Mouse (Mus musculus) CH12.LX (cell line): ENCODE measurements around the gene Gnb1l. TPM values are rescaled to one million over a fixed set of nuclear protein-coding genes. Genes with fewer than 3 reads are reported as not detected.

Experiments
- DNase-seq: peaks from one replicate; pipeline ENCODE4 v3.0.0-alpha.2; 2013; ENCODE audit errors: extremely low read depth
- H3K27ac ChIP-seq: 2 replicates; pipeline ENCODE4 v1.5.1; 2012; ENCODE audit warnings: low read depth, mild to moderate bottlenecking, control low read depth, moderate library complexity; ENCODE audit not compliant: insufficient read depth
- H3K27me3 ChIP-seq: replicated peaks from 2 replicates; pipeline ENCODE3; 2012; ENCODE audit warnings: inconsistent platforms
- H3K36me3 ChIP-seq, 2 experiments: replicated peaks in 1 of 2; 2 replicates each; pipeline versions ENCODE3 to v1.6.1; 2012; ENCODE audit warnings: inconsistent platforms in 1 of 2, low read length in 1 of 2, mild to moderate bottlenecking in 1 of 2, mixed read lengths in 1 of 2, moderate library complexity in 1 of 2; ENCODE audit not compliant: control insufficient read depth in 1 of 2, insufficient read depth in 1 of 2
- H3K4me1 ChIP-seq, 2 experiments: 2 replicates each; pipeline ENCODE4 v1.6.1; 2012; ENCODE audit warnings: inconsistent platforms in 1 of 2, moderate library complexity in 1 of 2; ENCODE audit not compliant: insufficient read depth in 2 of 2, control insufficient read depth in 1 of 2
- H3K4me2 ChIP-seq: 2 replicates; pipeline ENCODE4 v1.6.1; 2012; ENCODE audit warnings: low read depth, mild to moderate bottlenecking, control low read depth; ENCODE audit not compliant: poor library complexity, insufficient read depth, severe bottlenecking
- H3K4me3 ChIP-seq, 3 experiments: fragments of 150-350 bp in 1 of 3; sonication (generic) in 1 of 3; replicated peaks in 1 of 3; 2 replicates each; pipeline versions ENCODE3 to v1.5.1; 2011 to 2012; ENCODE audit warnings: low read depth in 2 of 3, low read length in 2 of 3, mild to moderate bottlenecking in 2 of 3, moderate library complexity in 2 of 3, control low read depth in 1 of 3, improper control_type of control experiment in 1 of 3, inconsistent platforms in 1 of 3, mixed read lengths in 1 of 3; ENCODE audit not compliant: poor library complexity in 1 of 3
- H3K79me2 ChIP-seq: replicated peaks from 2 replicates; pipeline ENCODE4 v1.6.1; 2012; ENCODE audit warnings: mild to moderate bottlenecking, moderate library complexity; ENCODE audit not compliant: control insufficient read depth, poor library complexity, insufficient read depth, severe bottlenecking; ENCODE audit errors: extremely low read depth
- H3K9ac ChIP-seq: 2 replicates; pipeline ENCODE4 v1.6.1; 2012; ENCODE audit warnings: low read depth, mild to moderate bottlenecking, control low read depth, moderate library complexity; ENCODE audit not compliant: insufficient read depth
- H3K9me3 ChIP-seq: replicated peaks from 2 replicates; pipeline ENCODE3; 2012; ENCODE audit warnings: low read length, inconsistent platforms, mixed read lengths
- CHD2 ChIP-seq: IDR thresholded peaks from 2 replicates; pipeline ENCODE4 v1.6.1; 2011; ENCODE audit warnings: low read length, improper control_type of control experiment
- E2F4 ChIP-seq: IDR thresholded peaks from 2 replicates; pipeline ENCODE4 v1.6.1; 2011; ENCODE audit warnings: low read depth, low read length, improper control_type of control experiment; ENCODE audit not compliant: insufficient replicate concordance
- EP300 ChIP-seq: IDR thresholded peaks from 2 replicates; pipeline ENCODE4 v1.6.1; 2011; ENCODE audit warnings: low read length, improper control_type of control experiment
- ETS1 ChIP-seq: conservative IDR thresholded peaks from 2 replicates; pipeline ENCODE4 v1.6.1; 2012; ENCODE audit warnings: low read depth, mild to moderate bottlenecking, inconsistent platforms, low read length, improper control_type of control experiment, moderate library complexity
- NELFE ChIP-seq: IDR thresholded peaks from 2 replicates; pipeline ENCODE4 v1.6.1; 2011; ENCODE audit warnings: low read depth, low read length, improper control_type of control experiment
- PAX5 ChIP-seq: IDR thresholded peaks from 2 replicates; pipeline ENCODE4 v1.6.1; 2012; ENCODE audit warnings: low read length, inconsistent platforms, mixed read lengths
- POLR2AphosphoS2 ChIP-seq: IDR thresholded peaks from 2 replicates; pipeline ENCODE4 v1.6.1; 2011; ENCODE audit warnings: low read depth, low read length, improper control_type of control experiment
- SMC3 ChIP-seq: IDR thresholded peaks from 2 replicates; pipeline ENCODE4 v1.6.1; 2011; ENCODE audit warnings: low read depth, low read length, improper control_type of control experiment
- TBP ChIP-seq: conservative IDR thresholded peaks from 2 replicates; pipeline ENCODE4 v1.6.1; 2011; ENCODE audit warnings: low read depth, low read length, improper control_type of control experiment
- UBTF ChIP-seq: IDR thresholded peaks from 2 replicates; pipeline ENCODE4 v1.6.1; 2012; ENCODE audit warnings: low read depth, mild to moderate bottlenecking, inconsistent platforms, low read length, improper control_type of control experiment, moderate library complexity
- USF1 ChIP-seq: IDR thresholded peaks from 2 replicates; pipeline ENCODE4 v1.6.1; 2014; ENCODE audit warnings: low read depth, mild to moderate bottlenecking, inconsistent platforms, low read length, improper control_type of control experiment
- USF2 ChIP-seq: conservative IDR thresholded peaks from 2 replicates; pipeline ENCODE4 v1.6.1; 2011; ENCODE audit warnings: low read depth, low read length, improper control_type of control experiment
- ZC3H11A ChIP-seq: IDR thresholded peaks from 2 replicates; pipeline ENCODE4 v1.6.1; 2012; ENCODE audit warnings: low read depth, mild to moderate bottlenecking, inconsistent platforms, low read length, improper control_type of control experiment
- ZMIZ1 ChIP-seq: IDR thresholded peaks from 2 replicates; pipeline ENCODE4 v1.6.1; 2012; ENCODE audit warnings: low read depth, mild to moderate bottlenecking, inconsistent platforms, low read length, improper control_type of control experiment
- ZNF384 ChIP-seq: IDR thresholded peaks from 2 replicates; pipeline ENCODE4 v1.6.1; 2012; ENCODE audit warnings: low read depth, low read length, improper control_type of control experiment, inconsistent platforms
- dilution Hi-C: fragments of 300-500 bp; cut with MboI; formaldehyde crosslinking; loops from 2 replicates; pipeline ENCODE4 v1.14.3; 2020; ENCODE audit warnings: low sequenced_read_pairs; ENCODE audit not compliant: extremely low pct_unique_long_range_greater_than_20kb, extremely low pct_ligation_motif_present
- in situ Hi-C: fragments of 300-500 bp; cut with MboI; formaldehyde crosslinking; loops from 3 replicates; pipeline ENCODE4 v1.14.3; 2019; ENCODE audit warnings: low sequenced_read_pairs, low pct_ligation_motif_present, low pct_unique_long_range_greater_than_20kb, mixed read lengths
- polyA plus RNA-seq: library from polyadenylated mRNA; unstranded; fragments of >175 nt; gene quantifications from 2 replicates; pipeline ENCODE4 v1.2.1, GENCODE M21; 2012; ENCODE audit warnings: low read depth; ENCODE audit not compliant: insufficient read length
- total RNA-seq, 2 experiments: library from RNA; depleted of rRNA; stranded (reverse); fragments of 300-350 nt in 1 of 2; fragments of >200 nt in 1 of 2; gene quantifications; 2 replicates each; pipeline ENCODE4 v1.2.3; 2012 to 2014

Gnb1l gene
- total and polyA plus RNA-seq, 3 experiments = 15.9 to 25.5 (median 21.5) TPM

DNA sequence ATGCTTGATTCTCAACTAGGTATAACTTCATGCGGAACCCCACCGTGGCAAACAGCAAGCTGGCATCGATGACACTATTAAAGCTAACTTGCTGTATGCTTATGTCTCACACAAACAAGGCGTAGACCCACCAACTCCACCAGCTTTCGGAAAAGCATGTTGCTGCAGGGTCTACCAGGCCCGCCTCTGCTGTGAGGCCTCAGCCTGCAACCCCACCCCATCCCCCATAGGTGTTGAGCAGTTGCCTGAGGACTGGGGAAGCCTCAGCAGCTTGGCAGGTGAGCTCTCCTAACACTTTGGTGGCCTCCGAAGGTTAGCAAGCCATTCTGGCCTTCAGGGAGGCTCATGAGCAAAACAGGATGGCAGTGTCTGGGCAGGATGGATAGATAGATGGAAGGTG, 70.1 kb downstream of the Gnb1l start:
- Histone ChIP-seq H3K4me1 (no peaks in the 10 kb centered on the region), H3K4me2 (no peak overlapping the region), H3K4me3 (no peak overlapping the region), H3K36me3 (peaks cover 0 to 19% of the 10 kb centered on the region in 2 experiments), H3K27me3 (no peaks in the 10 kb centered on the region), H3K79me2 (no peaks in the 10 kb centered on the region), H3K27ac (no peak overlapping the region), H3K9ac (no peak overlapping the region), H3K9me3 (no peaks in the 10 kb centered on the region)
- TF ChIP-seq TBP = no peak
- TF ChIP-seq CHD2 = no peak
- TF ChIP-seq UBTF = no peak
- DNase-seq = no peak
- in situ Hi-C loops (no loop called here), dilution Hi-C loops (no loop called here)

- no peak for DNase-seq
- Histone ChIP-seq H3K79me2 (no peaks in the 10 kb centered on the region), H3K9me3 (no peaks in the 10 kb centered on the region), H3K4me1 (peaks cover 0 to 5% of the 10 kb centered on the region in 2 experiments; a peak in 2 of 4 replicates), H3K4me2 (no peak overlapping the region), H3K27ac (no peak overlapping the region), H3K4me3 (no peak overlapping the region), H3K36me3 (no peaks in the 10 kb centered on the region), H3K9ac (no peak overlapping the region), H3K27me3 (no peaks in the 10 kb centered on the region)
- in situ Hi-C loops = no loop called here
- TF ChIP-seq CHD2 (no peak), E2F4 (no peak), SMC3 (no peak), ETS1 (no peak), POLR2AphosphoS2 (no peak), ZC3H11A (no peak), EP300 (no peak), USF1 (no peak), NELFE (no peak), ZNF384 (no peak), ZMIZ1 (no peak), TBP (no peak), USF2 (no peak), UBTF (no peak)
- dilution Hi-C loops = no loop called here
Observed at GRCm38 (mm10) chr16:18574196-18574595, 75.7 kb downstream of the Gnb1l start.

- H3K4me3 ChIP-seq = no peak overlapping the region
- no peaks in the 10 kb centered on the region for H3K36me3 ChIP-seq
- H3K27me3 ChIP-seq = no peaks in the 10 kb centered on the region
- no peak for TF ChIP-seq PAX5
- TF ChIP-seq, all 38 proteins: peak for 0
- Histone ChIP-seq H3K9ac (no peak overlapping the region), H3K27ac (no peak overlapping the region), H3K4me2 (no peak overlapping the region), H3K9me3 (peaks cover 10% of the 10 kb centered on the region), H3K79me2 (no peaks in the 10 kb centered on the region), H3K4me1 (peaks cover 0 to 5% of the 10 kb centered on the region in 2 experiments; a peak in 2 of 4 replicates)
- in situ Hi-C loops (no loop called here), dilution Hi-C loops (no loop called here)
- DNase-seq = no peak
Observed at GRCm38 (mm10) chr16:18577071-18577470, 78.6 kb downstream of the Gnb1l start.
